Mouse (Mus musculus) lung, postnatal 36 days (tissue): ENCODE results near the gene Cnot4.
"Not testable (repeated sequence)": the region's sequence is repeated elsewhere in the genome, so short reads cannot be mapped to it uniquely, and the experiment has no call there.

ENCODE experiments used
- DNase-seq: peaks from one replicate; pipeline ENCODE4 v3.0.0; 2022; ENCODE audit warnings: mixed read lengths

Gene Cnot4

GRCm38 (mm10) chr6:35133579-35134488, at the start of gene Cnot4:
Gene Cnot4 (minus strand): TSS chr6:35133724.
- DNase-seq, result peak; percentile 99

GRCm38 (mm10) chr6:35179299-35179698, 45.8 kb upstream of the Cnot4 start:
- not testable (repeated sequence) for DNase-seq

- peak; percentile 14 for DNase-seq
Observed at GRCm38 (mm10) chr6:35177650-35178272, 44.2 kb upstream of the Cnot4 start.

GRCm38 (mm10) chr6:35176979-35177649, 43.6 kb upstream of the Cnot4 start, which contains the start of gene Nup205:
Gene Nup205 (plus strand): TSS chr6:35177421.
- DNase-seq, result peak; percentile 89

GRCm38 (mm10) chr6:35173181-35173580, 39.7 kb upstream of the Cnot4 start:
- no peak for DNase-seq

GRCm38 (mm10) chr6:35172028-35172427, 38.5 kb upstream of the Cnot4 start:
- not testable (repeated sequence) for DNase-seq

GRCm38 (mm10) chr6:35169250-35169649, 35.7 kb upstream of the Cnot4 start:
- no peak for DNase-seq

GRCm38 (mm10) chr6:35154540-35154939, 21.0 kb upstream of the Cnot4 start:
- DNase-seq, result no peak

GRCm38 (mm10) chr6:35147726-35148422, 14.3 kb upstream of the Cnot4 start:
- DNase-seq, result no peak

GRCm38 (mm10) chr6:35145569-35145968, 12.0 kb upstream of the Cnot4 start:
- no peak for DNase-seq

GRCm38 (mm10) chr6:35140351-35140750, 6.8 kb upstream of the Cnot4 start:
- DNase-seq, result no peak

GRCm38 (mm10) chr6:35134844-35135243, 1.3 kb upstream of the Cnot4 start:
- DNase-seq, result no peak

GRCm38 (mm10) chr6:35133246-35133578, 312 bp downstream of the Cnot4 start:
- no peak for DNase-seq

GRCm38 (mm10) chr6:35132806-35133205, 718 bp downstream of the Cnot4 start:
- DNase-seq, result no peak

- no peak for DNase-seq
Observed at GRCm38 (mm10) chr6:35122488-35122887, 11.0 kb downstream of the Cnot4 start.

GRCm38 (mm10) chr6:35121925-35122324, 11.6 kb downstream of the Cnot4 start:
- DNase-seq, result no peak

GRCm38 (mm10) chr6:35102457-35102856, 31.1 kb downstream of the Cnot4 start:
- DNase-seq, result no peak

- DNase-seq, result no peak
Observed at GRCm38 (mm10) chr6:35084927-35085326, 48.6 kb downstream of the Cnot4 start.

GRCm38 (mm10) chr6:35075148-35075547, 58.4 kb downstream of the Cnot4 start:
- DNase-seq, result no peak

GRCm38 (mm10) chr6:35071261-35071660, 62.3 kb downstream of the Cnot4 start:
- no peak for DNase-seq

GRCm38 (mm10) chr6:35062446-35062845, 71.1 kb downstream of the Cnot4 start:
- DNase-seq, result no peak

GRCm38 (mm10) chr6:35043127-35043526, 90.4 kb downstream of the Cnot4 start:
- no peak for DNase-seq

- DNase-seq, result no peak
Observed at GRCm38 (mm10) chr6:35033341-35033740, 100.2 kb downstream of the Cnot4 start.
